Mouse (Mus musculus) layer of hippocampus, adult 18-20 months (tissue): Measurements from ENCODE around the gene Nt5dc2. TPM values are rescaled to one million over a fixed set of nuclear protein-coding genes. Genes with fewer than 3 reads are reported as not detected.

ENCODE experiments used
- DNase-seq, 2 experiments: peaks; one replicate each; pipeline ENCODE4 v3.0.0; 2022; ENCODE audit warnings: low spot score in 2 of 2
- long read RNA-seq: library from polyadenylated mRNA; stranded (forward); transcript quantifications from one replicate; pipeline ENCODE4 v2.0.0, GENCODE M21; 2021
- total RNA-seq, 2 experiments: library from RNA; stranded (reverse); gene quantifications; 2 replicates each; pipeline ENCODE4 v1.2.3; 2021

The Nt5dc2 gene
- total RNA-seq = 10 to 100 TPM; 11.0 to 11.5 TPM
- long read RNA-seq, partial matches to known transcripts = 1 of 5 reads
- long read RNA-seq, other reads (novel, unspliced or antisense) = 0 of 5 reads

GRCm38 (mm10) chr14:31130236-31131220 is at the start of gene Nt5dc2:
Gene Nt5dc2 (plus strand): TSS chr14:31131053.
- peak in 1 of 2 experiments; percentile 60 for DNase-seq

DNA sequence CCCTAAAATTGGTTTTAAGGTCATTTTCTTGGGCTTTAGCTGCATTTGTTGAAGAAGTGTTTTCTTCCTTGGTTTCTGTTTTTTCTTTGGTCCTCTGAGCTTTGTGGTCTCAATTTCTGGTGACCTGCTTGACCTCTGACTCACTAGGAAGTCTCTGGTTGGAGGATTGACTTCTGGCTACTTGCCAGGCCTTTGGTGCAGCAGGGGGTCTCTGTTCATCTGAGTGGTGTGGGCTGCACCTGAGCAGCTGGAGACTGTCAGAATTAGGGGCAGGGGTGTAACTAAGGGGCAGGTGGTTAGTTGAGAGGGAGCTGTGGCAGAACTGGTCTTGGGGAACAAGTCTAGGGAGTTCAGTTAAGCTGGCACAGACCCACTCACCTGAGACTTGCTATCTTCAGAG is 49.7 kb upstream of the Nt5dc2 start:
- DNase-seq = no peak

DNA sequence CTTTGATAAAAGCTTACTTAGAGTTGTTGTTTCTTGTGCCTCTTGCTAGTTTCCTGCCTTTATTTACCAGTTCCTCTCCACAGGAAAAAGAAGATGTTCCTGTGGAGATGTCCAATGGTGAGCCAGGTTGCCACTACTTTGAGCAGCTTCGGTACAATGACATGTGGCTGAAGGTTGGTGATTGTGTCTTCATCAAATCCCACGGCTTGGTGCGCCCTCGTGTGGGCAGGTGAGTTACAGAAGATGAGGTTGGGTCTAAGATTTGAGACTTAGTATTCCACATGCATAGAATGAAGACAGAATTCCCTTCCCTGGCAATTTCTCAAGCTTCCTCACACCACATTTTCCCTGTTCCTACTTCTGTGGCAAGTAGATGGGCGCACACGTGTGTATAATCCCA is 43.4 kb upstream of the Nt5dc2 start:
- no peak for DNase-seq

DNA sequence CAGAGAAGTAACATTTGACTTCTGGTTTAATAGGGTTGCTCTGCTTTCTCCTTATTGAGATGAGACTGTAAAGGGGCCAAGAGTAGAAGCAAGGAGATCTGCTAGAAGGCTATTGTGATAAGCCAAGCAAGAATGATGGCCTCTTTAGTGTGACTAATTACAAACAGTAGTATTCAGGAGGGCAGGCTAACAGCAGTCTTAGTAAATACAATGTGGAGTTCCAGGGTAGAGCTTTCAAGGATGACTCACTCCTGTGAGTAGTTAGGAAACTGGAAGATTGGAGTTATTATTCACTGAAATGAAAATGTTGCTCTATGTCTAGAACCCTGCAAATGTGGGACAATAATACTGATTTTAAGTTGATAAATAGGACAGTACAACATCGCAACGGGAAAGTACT is 42.3 kb upstream of the Nt5dc2 start:
- no peak for DNase-seq

- DNase-seq = no peak
Observed at GRCm38 (mm10) chr14:31089918-31090317, 40.9 kb upstream of the Nt5dc2 start.

- DNase-seq = no peak
Observed at GRCm38 (mm10) chr14:31105156-31105555, 25.7 kb upstream of the Nt5dc2 start.

GRCm38 (mm10) chr14:31110613-31111012 is 20.2 kb upstream of the Nt5dc2 start:
- no peak for DNase-seq

- no peak for DNase-seq
Observed at GRCm38 (mm10) chr14:31112187-31112586, 18.7 kb upstream of the Nt5dc2 start.

GRCm38 (mm10) chr14:31114011-31114410 is 16.8 kb upstream of the Nt5dc2 start:
- DNase-seq = no peak

GRCm38 (mm10) chr14:31115522-31115921 is 15.3 kb upstream of the Nt5dc2 start:
- no peak for DNase-seq

DNA sequence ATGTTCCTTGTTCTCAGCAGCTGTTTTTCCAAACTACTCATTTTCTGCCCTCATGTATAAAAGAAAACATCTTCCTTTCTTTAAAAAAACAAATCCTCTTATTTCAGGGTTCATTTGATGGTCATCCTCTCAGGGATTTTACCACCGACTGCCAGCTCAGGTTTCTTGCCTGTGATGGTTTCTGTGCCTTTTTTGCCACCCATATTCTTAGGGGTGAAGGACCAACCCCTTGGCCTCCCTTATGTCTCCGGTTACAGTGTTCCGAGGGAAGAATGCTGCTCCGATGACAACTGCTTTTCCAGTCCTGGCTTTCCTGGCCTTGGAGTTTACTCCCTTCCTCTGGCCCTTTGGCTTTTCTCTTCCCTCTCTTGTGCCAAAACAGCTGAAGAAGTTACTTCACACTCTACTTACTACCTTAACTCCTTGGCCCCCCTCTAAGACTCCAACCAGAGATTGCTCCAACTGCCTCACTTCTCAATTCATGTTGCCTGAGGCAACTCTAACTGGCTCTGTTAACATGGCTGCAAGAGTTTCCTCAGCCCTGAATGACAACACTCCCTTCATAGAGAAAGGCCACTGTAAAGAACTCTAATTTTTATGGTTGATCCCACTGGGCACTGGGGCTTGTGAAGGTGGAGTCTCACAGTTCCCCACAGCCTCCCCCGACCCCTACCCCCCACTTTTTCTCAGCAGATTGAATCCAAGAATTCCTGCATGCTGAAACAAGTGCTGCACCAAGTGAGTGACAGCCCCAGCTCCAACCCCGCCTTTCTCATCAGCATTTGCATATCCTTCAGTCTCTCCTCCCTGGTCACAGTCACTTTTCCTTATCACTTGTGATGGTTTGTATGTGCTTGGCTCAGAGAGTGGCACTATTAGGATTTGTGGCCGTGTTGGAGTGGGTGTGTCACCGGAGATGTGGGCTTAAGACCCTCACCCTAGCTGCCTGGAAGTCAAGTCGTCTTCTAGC is 5.5 kb upstream of the Nt5dc2 start:
- DNase-seq = no peak

DNA sequence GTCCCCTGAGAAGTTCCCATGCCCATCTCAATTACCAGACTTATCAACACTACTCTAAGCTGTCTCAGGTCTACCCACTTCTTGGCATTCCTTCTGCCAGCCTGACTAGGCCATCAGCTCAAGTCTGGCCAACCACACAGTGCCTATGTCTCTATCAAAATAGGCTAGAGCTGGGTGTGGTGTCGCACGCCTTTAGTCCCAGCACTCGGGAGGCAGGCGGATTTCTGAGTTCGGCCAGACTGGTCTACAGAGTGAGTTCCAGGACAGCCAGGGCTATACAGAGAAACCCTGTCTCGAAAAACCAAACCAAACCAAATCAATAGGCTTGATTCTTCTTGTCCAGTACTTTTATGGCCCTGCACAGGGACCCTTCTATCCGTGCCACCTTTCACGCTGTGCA is 4.0 kb upstream of the Nt5dc2 start:
- DNase-seq = no peak

- DNase-seq = no peak
Observed at GRCm38 (mm10) chr14:31128101-31128825, 2.6 kb upstream of the Nt5dc2 start.

DNA sequence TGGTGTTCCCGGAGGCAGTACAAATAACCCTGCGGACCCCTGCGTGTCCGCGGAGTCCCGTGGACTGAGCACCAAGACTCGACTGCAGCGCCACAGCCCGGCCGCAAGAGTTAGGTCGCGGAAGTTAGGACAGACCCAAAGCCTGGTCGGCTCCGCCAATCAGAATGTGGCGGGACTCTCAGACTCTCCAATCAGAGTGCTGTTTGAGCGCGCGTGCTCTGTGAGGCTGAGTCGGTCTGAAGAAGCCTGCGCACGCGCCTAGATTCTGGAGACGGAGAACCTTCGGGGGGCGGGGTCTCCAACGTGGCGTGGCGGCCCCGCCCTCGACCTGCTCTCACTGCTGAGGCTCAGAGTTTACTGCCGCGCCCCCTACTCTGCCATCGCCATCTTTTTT is 2.0 kb upstream of the Nt5dc2 start, which contains the start of gene Smim4:
Gene Smim4, minus strand, starts transcription at position 131 of the 394 bp plus-strand sequence.
- DNase-seq = peak; percentile 94 to 98

- DNase-seq = peak in 1 of 2 experiments; percentile 23
Observed at GRCm38 (mm10) chr14:31129326-31130235, 1.3 kb upstream of the Nt5dc2 start.

DNA sequence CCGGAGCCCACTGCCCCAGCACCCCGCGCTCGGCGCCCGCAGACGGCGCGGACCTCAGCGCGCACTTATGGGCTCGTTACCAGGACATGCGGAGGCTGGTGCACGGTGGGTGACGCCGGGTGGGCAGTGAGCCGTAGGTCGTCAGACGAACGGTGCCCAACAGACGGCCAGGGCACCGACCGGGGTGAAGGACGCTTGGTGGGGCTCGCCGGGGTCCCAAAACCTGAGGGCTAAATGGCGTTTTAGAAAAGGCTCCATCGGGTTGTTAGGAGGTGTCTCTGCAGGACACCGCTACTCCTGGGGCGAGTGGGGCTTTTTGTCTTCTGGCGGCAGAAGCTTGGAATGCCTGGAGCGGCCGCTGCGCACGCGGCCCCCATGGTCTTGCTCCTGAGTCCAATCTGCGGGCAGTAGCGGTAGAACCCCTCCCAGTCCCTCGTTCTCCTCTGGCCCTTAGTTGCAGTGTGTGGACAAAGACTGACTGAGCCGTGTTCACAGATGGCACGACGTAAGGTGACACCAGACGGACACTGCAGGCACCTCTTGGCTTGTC is 494 bp downstream of the Nt5dc2 start:
- no peak for DNase-seq

DNA sequence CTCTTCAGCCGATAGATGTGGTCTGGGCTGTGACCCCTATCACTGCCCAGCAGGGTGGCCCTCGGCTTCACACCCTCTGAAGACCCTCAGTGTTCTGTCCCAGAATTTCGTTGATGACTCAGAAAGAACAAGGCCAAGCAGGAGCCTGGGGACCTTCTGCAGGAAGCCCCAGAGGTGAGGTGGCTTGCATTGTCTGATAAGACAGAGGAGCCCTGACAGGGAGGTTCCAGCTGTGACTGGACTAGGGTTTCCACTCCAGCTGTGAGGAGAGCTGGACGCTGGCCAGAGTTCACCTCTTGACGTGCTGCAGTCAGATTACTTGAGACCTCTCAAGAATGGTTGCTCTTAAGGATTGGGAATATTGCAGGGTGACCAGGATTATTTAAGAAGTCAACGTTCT is 1.2 kb downstream of the Nt5dc2 start:
- no peak for DNase-seq

- no peak for DNase-seq
Observed at GRCm38 (mm10) chr14:31132491-31132975, 1.7 kb downstream of the Nt5dc2 start.

DNA sequence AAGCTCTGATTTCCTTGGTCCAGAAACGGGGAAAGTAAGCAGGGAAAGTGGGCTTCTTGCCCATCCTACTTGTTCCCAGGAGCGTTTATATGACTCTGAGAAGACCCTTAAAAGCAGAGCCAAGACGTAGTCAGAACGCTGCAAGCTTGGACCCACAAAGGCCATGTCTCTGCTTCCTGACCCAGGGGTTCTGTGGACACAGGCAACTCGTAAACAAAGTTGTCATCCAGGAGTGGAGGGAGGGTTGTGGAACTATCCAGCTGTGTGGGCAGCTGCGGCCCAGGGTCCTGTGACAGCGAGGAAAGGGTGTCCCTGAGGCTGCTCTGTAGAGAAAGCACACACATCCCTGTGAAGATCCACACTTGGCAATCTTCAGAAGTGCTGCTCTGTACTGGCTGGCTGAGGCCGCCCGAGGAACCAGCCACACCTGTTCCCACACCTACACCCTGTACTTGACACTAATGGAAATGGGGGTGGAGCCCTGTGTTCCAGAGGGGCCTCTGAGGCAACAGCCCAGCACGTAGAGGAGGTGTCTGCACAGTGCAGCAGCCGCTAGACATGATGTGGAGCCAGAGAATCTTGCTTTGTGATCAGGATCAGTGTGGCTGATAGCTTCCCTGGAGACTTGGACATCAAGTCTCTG is 2.3 kb downstream of the Nt5dc2 start:
- no peak for DNase-seq
